Mouse (Mus musculus) limb, embryonic 13.5 days (tissue): ENCODE measurements around the gene Nup210. TPM values are rescaled to one million over a fixed set of nuclear protein-coding genes. Genes with fewer than 3 reads are reported as not detected.

ENCODE experiments used
- ATAC-seq: fragments of 200-750 bp; cut with Nextera tagmentation; 2 replicates; pipeline ENCODE4 v1.8.0; 2017; ENCODE audit warnings: low read depth, moderate number of reproducible peaks, moderate TSS enrichment; ENCODE audit not compliant: low FRiP score
- H3K27ac ChIP-seq: fragments of 300-500 bp; sonication (generic); 2 replicates; pipeline ENCODE4 v1.5.1; 2015; ENCODE audit warnings: inconsistent platforms, mild to moderate bottlenecking, moderate library complexity
- H3K27me3 ChIP-seq: fragments of 300-500 bp; sonication (generic); 2 replicates; pipeline ENCODE4 v1.6.1; 2015; ENCODE audit warnings: mild to moderate bottlenecking, inconsistent platforms
- H3K36me3 ChIP-seq: fragments of 300-500 bp; sonication (generic); 2 replicates; pipeline ENCODE4 v1.6.1; 2015; ENCODE audit warnings: inconsistent platforms, mild to moderate bottlenecking, moderate library complexity
- H3K4me1 ChIP-seq: fragments of 300-500 bp; sonication (generic); 2 replicates; pipeline ENCODE4 v1.6.1; 2015; ENCODE audit warnings: inconsistent platforms
- H3K4me2 ChIP-seq: fragments of 300-500 bp; sonication (generic); replicated peaks from 2 replicates; pipeline ENCODE4 v1.6.1; 2015; ENCODE audit warnings: inconsistent platforms, mild to moderate bottlenecking, moderate library complexity
- H3K4me3 ChIP-seq: fragments of 300-500 bp; sonication (generic); 2 replicates; pipeline ENCODE4 v1.5.1; 2015; ENCODE audit warnings: moderate library complexity, mild to moderate bottlenecking, inconsistent platforms
- H3K9ac ChIP-seq: fragments of 300-500 bp; sonication (generic); 2 replicates; pipeline ENCODE4 v1.6.1; 2015; ENCODE audit warnings: mild to moderate bottlenecking, inconsistent platforms
- H3K9me3 ChIP-seq: fragments of 300-500 bp; sonication (generic); 2 replicates; pipeline ENCODE4 v1.6.1; 2016; ENCODE audit warnings: inconsistent platforms
- WGBS: fragments of 180-500 bp; shearing (Covaris S2); methylation state at CpG from one replicate; pipeline ENCODE4 v1.1.7; 2015; 5-methylcytosine and 5-hydroxymethylcytosine counted together
- polyA plus RNA-seq: library from polyadenylated mRNA; unstranded; fragments of >200 nt; fragmentation: Nextera tagmentation; extraction: Ambion mirVana; gene quantifications from 2 replicates; pipeline ENCODE4 v1.2.1, GENCODE M21; 2015

Nup210 gene
- polyA plus RNA-seq, 1 experiment from 2014 or later: 7.8 TPM

GRCm38 (mm10) chr6:91048019-91048418, 68.6 kb downstream of the Nup210 start:
- H3K4me3 ChIP-seq: no peak overlapping the region
- ATAC-seq: no peak
- H3K4me1 ChIP-seq: peaks cover 19% of the 10 kb centered on the region
- no peaks in the 10 kb centered on the region for H3K9me3 ChIP-seq
- no peak overlapping the region for H3K27ac ChIP-seq
- H3K4me2 ChIP-seq: no peak overlapping the region
- H3K36me3 ChIP-seq: no peaks in the 10 kb centered on the region
- 86% methylated on average over 7 of the region's 7 CpGs for WGBS
- no peak overlapping the region for H3K9ac ChIP-seq
- H3K27me3 ChIP-seq: no peaks in the 10 kb centered on the region

GRCm38 (mm10) chr6:91047434-91047833, 69.2 kb downstream of the Nup210 start:
- Histone ChIP-seq H3K4me3 (no peak overlapping the region), H3K9ac (no peak overlapping the region), H3K27ac (no peak overlapping the region), H3K4me2 (no peak overlapping the region), H3K27me3 (no peaks in the 10 kb centered on the region), H3K9me3 (no peaks in the 10 kb centered on the region), H3K4me1 (peaks cover 19% of the 10 kb centered on the region), H3K36me3 (no peaks in the 10 kb centered on the region)
- ATAC-seq: no peak
- 80% methylated on average over 5 of the region's 5 CpGs for WGBS

DNA sequence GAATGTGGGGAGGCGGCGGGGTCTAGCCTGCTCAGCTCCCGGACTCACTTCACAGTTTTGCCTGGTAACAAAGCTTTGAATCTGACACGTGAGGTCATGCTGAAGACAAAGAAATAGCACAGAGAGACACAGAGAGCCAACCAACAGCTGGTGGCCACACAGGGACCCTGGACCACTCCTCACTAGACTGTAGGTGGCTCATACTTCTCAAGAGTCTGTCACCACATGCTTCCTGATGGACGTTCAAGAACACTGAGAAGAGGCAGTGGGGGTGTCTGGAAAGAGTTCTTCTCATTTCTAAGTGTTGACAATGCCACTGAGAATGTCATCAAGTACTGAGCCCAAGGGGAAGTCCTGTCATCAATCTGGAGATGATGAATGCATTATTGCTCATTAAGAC, 70.4 kb downstream of the Nup210 start:
- H3K9me3 ChIP-seq: no peaks in the 10 kb centered on the region
- H3K27ac ChIP-seq: no peak overlapping the region
- H3K4me2 ChIP-seq: no peak overlapping the region
- no peaks in the 10 kb centered on the region for H3K36me3 ChIP-seq
- H3K9ac ChIP-seq: no peak overlapping the region
- H3K4me3 ChIP-seq: no peak overlapping the region
- no peaks in the 10 kb centered on the region for H3K27me3 ChIP-seq
- peaks cover 19% of the 10 kb centered on the region for H3K4me1 ChIP-seq
- 79% methylated on average over 5 of the region's 5 CpGs for WGBS
- ATAC-seq: no peak

DNA sequence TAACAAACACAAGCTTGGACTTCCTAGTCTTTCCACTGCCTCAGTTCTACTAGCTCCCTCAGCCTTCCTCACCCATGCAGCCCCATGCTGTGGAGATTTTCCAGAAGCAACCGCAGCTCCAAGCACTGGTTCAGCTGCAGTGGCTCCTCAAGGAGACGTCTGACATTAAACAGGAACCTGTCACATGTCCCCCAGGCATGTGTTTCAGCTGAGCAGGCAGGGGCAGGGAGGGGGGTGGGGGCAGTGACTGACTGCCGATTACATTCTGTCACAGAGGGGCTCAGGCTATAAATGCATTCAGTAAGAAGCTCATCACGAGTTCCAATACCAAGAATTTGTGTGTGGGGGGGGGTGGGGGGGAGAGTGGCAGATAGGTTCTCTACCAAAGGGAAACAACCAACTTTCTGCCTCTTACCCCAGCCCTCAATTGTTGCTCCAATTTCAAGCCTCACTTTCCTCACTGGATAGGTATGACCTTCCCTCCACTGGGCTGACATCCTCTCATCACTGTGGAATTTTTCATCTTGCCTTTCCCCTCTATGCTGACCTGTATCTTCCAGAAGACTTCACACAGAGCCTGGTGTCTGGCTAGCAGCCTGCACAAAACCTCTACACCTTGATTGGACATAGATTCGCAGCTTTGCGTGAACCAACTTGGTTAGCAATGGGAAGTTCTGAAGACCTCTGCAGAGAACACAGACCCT, 71.8 kb downstream of the Nup210 start:
- H3K9me3 ChIP-seq: no peaks in the 10 kb centered on the region
- no peak overlapping the region for H3K4me2 ChIP-seq
- H3K36me3 ChIP-seq: no peaks in the 10 kb centered on the region
- H3K9ac ChIP-seq: no peak overlapping the region
- H3K27me3 ChIP-seq: no peaks in the 10 kb centered on the region
- no peak overlapping the region for H3K27ac ChIP-seq
- peaks cover 19% of the 10 kb centered on the region for H3K4me1 ChIP-seq
- ATAC-seq: 0 out of 2 replicates have a peak, but pooled peaks have one; percentile 32
- 34% methylated on average over 6 of the region's 6 CpGs for WGBS
- no peak overlapping the region for H3K4me3 ChIP-seq

- H3K9ac ChIP-seq: no peak overlapping the region
- H3K4me3 ChIP-seq: no peak overlapping the region
- H3K4me2 ChIP-seq: no peak overlapping the region
- H3K27ac ChIP-seq: no peak overlapping the region
- H3K27me3 ChIP-seq: no peaks in the 10 kb centered on the region
- peaks cover 19% of the 10 kb centered on the region for H3K4me1 ChIP-seq
- no peak for ATAC-seq
- H3K36me3 ChIP-seq: no peaks in the 10 kb centered on the region
- WGBS: 62% methylated on average over 5 of the region's 5 CpGs
- H3K9me3 ChIP-seq: no peaks in the 10 kb centered on the region
These were observed 75.3 kb downstream of the Nup210 start for GRCm38 (mm10) chr6:91041287-91041686.

DNA sequence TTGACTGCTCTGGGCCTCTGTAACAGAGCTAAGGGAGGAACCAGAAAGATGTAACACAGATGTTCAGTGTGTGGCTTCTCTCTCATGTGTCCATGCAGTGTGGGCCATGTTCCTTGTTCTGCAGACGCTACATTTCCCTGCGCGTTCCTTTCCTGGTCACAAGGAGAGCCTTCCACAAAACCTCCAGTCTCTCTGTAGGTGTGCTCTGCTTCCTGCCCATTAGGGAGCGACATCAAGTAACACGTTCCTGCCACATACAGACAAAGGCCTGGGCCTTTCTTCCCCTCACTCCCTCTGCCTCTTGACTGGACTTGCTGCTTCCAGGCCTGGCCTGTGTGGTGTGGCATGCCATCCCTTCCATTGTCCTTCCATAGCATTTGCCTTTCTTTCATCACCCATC, 88.4 kb downstream of the Nup210 start:
- no peak overlapping the region for H3K9ac ChIP-seq
- H3K4me2 ChIP-seq: no peak overlapping the region
- no peaks in the 10 kb centered on the region for H3K27me3 ChIP-seq
- no peak overlapping the region for H3K4me3 ChIP-seq
- H3K27ac ChIP-seq: no peak overlapping the region
- ATAC-seq: no peak
- H3K9me3 ChIP-seq: no peaks in the 10 kb centered on the region
- no peaks in the 10 kb centered on the region for H3K36me3 ChIP-seq
- peaks cover 20% of the 10 kb centered on the region for H3K4me1 ChIP-seq
- WGBS: 77% methylated on average over 5 of the region's 5 CpGs

- H3K9me3 ChIP-seq: no peaks in the 10 kb centered on the region
- no peaks in the 10 kb centered on the region for H3K27me3 ChIP-seq
- no peak overlapping the region for H3K4me3 ChIP-seq
- peak; percentile 45; the same call in 1 of the 2 replicates for ATAC-seq
- peaks cover 33% of the 10 kb centered on the region for H3K4me1 ChIP-seq
- WGBS: 28% methylated on average over 7 of the region's 7 CpGs
- no peaks in the 10 kb centered on the region for H3K36me3 ChIP-seq
- H3K9ac ChIP-seq: no peak overlapping the region
- H3K4me2 ChIP-seq: no peak overlapping the region
- peak overlapping the region; percentile 2; the same call in 1 of the 2 replicates for H3K27ac ChIP-seq
These were observed 95.8 kb downstream of the Nup210 start for GRCm38 (mm10) chr6:91020810-91021209.

GRCm38 (mm10) chr6:91016600-91017230, 99.9 kb downstream of the Nup210 start:
- Histone ChIP-seq H3K4me1 (peaks cover 19% of the 10 kb centered on the region; the same call in 1 of the 2 replicates), H3K36me3 (no peaks in the 10 kb centered on the region), H3K27ac (no peak overlapping the region), H3K9ac (no peak overlapping the region), H3K27me3 (no peaks in the 10 kb centered on the region), H3K9me3 (no peaks in the 10 kb centered on the region), H3K4me3 (no peak overlapping the region), H3K4me2 (no peak overlapping the region)
- 85% methylated on average over 7 of the region's 7 CpGs for WGBS
- ATAC-seq: no peak

DNA sequence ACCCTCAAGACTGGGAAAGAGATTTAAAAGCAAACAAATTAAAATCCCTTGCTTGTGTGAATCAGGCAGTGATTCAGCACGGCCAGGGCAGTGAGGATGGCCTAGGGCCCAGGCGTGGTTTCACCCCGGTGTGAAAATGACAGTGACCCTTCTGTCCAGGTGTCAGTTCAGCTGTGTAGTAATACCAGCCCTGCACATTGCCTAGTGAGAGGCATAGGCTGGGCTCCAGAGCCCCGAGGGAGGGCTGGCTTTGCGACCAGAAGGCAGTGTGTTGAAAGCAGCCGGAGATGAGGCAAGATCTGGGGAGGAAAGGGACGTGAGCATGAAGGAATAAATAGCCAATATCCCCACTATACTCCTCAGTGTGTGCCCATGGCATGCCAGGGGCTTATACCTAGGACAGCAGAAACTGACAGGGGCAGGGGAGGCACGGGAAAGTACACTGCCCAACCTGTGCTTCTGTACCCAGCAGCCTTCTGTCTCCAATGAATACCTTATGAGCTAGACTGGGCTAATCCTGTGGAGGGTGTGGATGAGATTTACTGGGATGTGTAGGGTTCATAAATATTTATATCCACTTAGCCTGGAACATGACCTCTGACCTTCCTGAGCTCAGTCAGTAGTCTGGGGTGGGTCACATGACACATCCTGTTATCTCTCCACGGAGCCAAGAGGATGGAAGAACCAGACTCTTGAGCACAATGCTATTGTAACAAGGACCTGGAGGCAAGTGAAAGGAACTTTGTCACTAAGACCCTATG, 102.3 kb downstream of the Nup210 start:
- Histone ChIP-seq H3K4me3 (no peak overlapping the region), H3K36me3 (no peaks in the 10 kb centered on the region), H3K9ac (no peak overlapping the region), H3K27ac (no peak overlapping the region), H3K9me3 (no peaks in the 10 kb centered on the region), H3K4me1 (0 out of 2 replicates have a peak, but pooled peaks cover 6% of the 10 kb centered on the region), H3K4me2 (no peak overlapping the region), H3K27me3 (no peaks in the 10 kb centered on the region)
- 64% methylated on average over 9 of the region's 9 CpGs for WGBS
- no peak for ATAC-seq

GRCm38 (mm10) chr6:91012458-91012857, 104.2 kb downstream of the Nup210 start:
- 61% methylated on average over 3 of the region's 3 CpGs for WGBS
- H3K36me3 ChIP-seq: no peaks in the 10 kb centered on the region
- no peaks in the 10 kb centered on the region for H3K9me3 ChIP-seq
- no peak overlapping the region for H3K4me3 ChIP-seq
- H3K27ac ChIP-seq: no peak overlapping the region
- ATAC-seq: no peak
- 0 out of 2 replicates have a peak, but pooled peaks cover 6% of the 10 kb centered on the region for H3K4me1 ChIP-seq
- no peak overlapping the region for H3K4me2 ChIP-seq
- H3K27me3 ChIP-seq: no peaks in the 10 kb centered on the region
- H3K9ac ChIP-seq: no peak overlapping the region

GRCm38 (mm10) chr6:91011568-91011967, 105.1 kb downstream of the Nup210 start:
- H3K36me3 ChIP-seq: no peaks in the 10 kb centered on the region
- ATAC-seq: no peak
- no peak overlapping the region for H3K4me3 ChIP-seq
- H3K4me2 ChIP-seq: no peak overlapping the region
- H3K27me3 ChIP-seq: no peaks in the 10 kb centered on the region
- H3K27ac ChIP-seq: no peak overlapping the region
- no peaks in the 10 kb centered on the region for H3K9me3 ChIP-seq
- H3K9ac ChIP-seq: no peak overlapping the region
- 0 out of 2 replicates have a peak, but pooled peaks cover 6% of the 10 kb centered on the region for H3K4me1 ChIP-seq
- WGBS: 53% methylated on average over 4 of the region's 4 CpGs

DNA sequence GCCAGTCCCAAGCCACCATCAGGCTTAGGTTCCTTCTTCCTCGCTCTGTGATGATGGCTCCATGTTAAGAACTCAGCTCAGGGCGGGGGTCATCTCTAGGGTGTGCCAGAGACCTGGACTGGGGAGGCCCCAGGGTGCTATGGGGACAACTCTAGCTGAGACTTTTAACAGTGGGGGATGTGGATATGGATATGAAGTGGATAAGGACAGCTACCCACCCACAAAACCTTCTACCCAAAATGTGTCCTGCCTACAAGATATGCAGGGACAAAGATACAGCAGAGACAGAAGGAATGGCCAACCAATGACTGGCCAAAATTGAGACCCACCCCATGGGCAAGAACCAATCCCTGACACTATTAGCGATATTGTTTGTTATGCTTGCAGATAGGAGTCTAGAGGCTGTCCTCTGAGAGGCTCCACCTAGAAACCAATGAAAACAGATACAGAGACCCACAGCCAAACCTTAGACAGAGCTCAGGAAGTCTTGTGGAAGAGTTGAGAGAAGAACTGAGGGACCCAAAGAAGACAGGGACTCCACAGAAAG, 108.3 kb downstream of the Nup210 start:
- Histone ChIP-seq H3K9me3 (no peaks in the 10 kb centered on the region), H3K4me3 (no peak overlapping the region), H3K9ac (no peak overlapping the region), H3K27me3 (no peaks in the 10 kb centered on the region), H3K36me3 (no peaks in the 10 kb centered on the region), H3K4me1 (no peaks in the 10 kb centered on the region), H3K27ac (no peak overlapping the region), H3K4me2 (no peak overlapping the region)
- WGBS: 82% methylated on average over 3 of the region's 3 CpGs
- no peak for ATAC-seq
